Mouse (Mus musculus) left cerebral cortex, adult 2 months (tissue): ENCODE results near the gene Fbxo7. TPM values are rescaled to one million over a fixed set of nuclear protein-coding genes. Genes with fewer than 3 reads are reported as not detected.

Experiments used
- DNase-seq, 2 experiments: peaks; one replicate each; pipeline ENCODE4 v3.0.0; 2021 to 2022; ENCODE audit warnings: low spot score in 2 of 2, mixed read lengths in 1 of 2; ENCODE audit errors: extremely low spot score in 1 of 2
- H3K27ac ChIP-seq: fragments of 200-600 bp; 2 replicates; pipeline ENCODE4 v1.8.1; 2022
- H3K4me3 ChIP-seq: fragments of 200-600 bp; 2 replicates; pipeline ENCODE4 v1.8.1; 2022
- CTCF ChIP-seq: fragments of 200-600 bp; IDR thresholded peaks from 2 replicates; pipeline ENCODE4 v1.8.1; 2022; ENCODE audit warnings: antibody characterized with exemption, mild to moderate bottlenecking, moderate library complexity
- intact Hi-C: fragments of 180-260 bp; cut with DNase I; formaldehyde crosslinking; loops from one replicate; pipeline ENCODE4 v1.15.1; 2025
- long read RNA-seq, 2 experiments: library from polyadenylated mRNA; stranded (forward); transcript quantifications; one replicate each; pipeline ENCODE4 v2.0.0; 2021; ENCODE audit warnings: borderline mapping rate in 2 of 2
- total RNA-seq, 2 experiments: library from RNA; stranded (reverse); gene quantifications; 2 replicates each; pipeline ENCODE4 v1.2.3; 2021

Gene Fbxo7
- 10 to 100 TPM; 25.9 to 27.1 TPM for total RNA-seq
- long read RNA-seq, experiment 1, full-length matches to known transcripts, result 16 of 25 reads
- long read RNA-seq, experiment 1, partial matches to known transcripts, result 2 of 25 reads
- long read RNA-seq, experiment 1, other reads (novel, unspliced or antisense), result 7 of 25 reads
- long read RNA-seq, experiment 2, full-length matches to known transcripts, result 24 of 26 reads
- long read RNA-seq, experiment 2, partial matches to known transcripts, result 0 of 26 reads
- long read RNA-seq, experiment 2, other reads (novel, unspliced or antisense), result 2 of 26 reads

DNA sequence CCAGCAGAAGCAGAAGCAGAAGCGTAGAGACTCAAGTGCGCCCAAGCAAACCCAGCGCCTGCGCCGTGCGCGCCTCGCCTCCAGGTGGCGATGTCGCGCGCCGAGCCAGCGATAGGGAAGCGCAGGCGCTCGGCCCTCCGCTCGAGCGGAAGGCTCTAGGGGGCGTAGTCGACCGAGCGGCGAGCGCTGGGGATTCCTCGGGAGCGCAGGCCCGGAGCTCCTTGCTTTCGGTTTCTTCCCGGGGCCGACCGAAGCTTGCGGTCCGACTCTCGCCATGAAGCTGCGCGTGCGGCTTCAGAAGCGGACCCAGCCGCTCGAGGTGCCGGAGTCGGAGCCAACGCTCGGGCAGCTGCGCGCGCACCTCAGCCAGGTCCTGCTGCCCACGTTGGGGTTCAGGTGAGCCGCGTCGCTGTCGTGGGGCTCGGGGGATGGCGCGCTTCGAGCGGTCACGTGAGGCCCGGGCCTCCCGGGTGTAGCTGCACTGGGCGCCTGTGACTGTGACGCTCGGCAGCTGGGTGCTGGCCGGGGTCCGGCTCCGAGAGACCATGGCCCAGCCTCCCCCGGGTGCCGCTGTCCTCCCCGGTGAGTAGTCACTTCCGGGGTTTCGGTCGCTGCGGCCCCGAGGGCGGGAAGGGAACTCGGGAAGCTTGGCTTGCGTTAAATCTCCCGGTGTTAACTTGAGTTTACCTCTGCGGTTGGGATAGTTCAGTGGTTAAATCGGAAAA is at the start of gene Fbxo7:
TSS of gene Fbxo7 (plus strand) at position 224 of the 725 bp plus-strand sequence.
- DNase-seq, result peak; percentile 85 to 89
- TF ChIP-seq CTCF, result peak; percentile 90
- Histone ChIP-seq H3K27ac (peak within 1 kb of the TSS; percentile 97), H3K4me3 (peak within 1 kb of the TSS; percentile 93)
- intact Hi-C loops, result loop anchor here (2.0 to 5.0 kb wide), 3 partner anchors 59 to 440 kb away; no protein-coding TSS in a partner anchor

DNA sequence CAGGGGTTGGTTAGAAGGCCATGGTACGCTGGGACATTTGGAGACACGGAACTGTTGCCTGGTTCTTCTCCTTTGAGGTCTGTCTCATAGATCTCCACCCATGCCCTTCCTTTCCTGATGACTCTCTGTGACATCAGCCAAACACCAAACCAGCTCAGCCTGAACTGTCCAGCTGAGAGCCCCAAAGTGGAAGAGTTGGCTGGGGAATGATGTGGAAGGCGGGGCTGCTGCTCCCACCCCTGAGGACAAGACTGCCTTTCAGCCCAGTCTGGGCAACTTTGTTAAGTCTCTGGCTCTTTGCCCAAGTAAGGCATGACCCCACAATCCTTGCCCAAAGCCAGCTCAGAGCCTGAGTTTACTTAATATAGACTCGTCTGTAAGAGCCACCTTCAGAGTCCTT is 48.9 kb upstream of the Fbxo7 start:
- intact Hi-C loops, result loop anchor here (5.0 kb wide), 1 partner anchor 39 kb away; the partner anchor contains the start of gene Bpifc
- Histone ChIP-seq H3K4me3 (no peak overlapping the region), H3K27ac (no peak overlapping the region)
- no peak for TF ChIP-seq CTCF
- DNase-seq, result peak in 1 of 2 experiments; percentile 11

DNA sequence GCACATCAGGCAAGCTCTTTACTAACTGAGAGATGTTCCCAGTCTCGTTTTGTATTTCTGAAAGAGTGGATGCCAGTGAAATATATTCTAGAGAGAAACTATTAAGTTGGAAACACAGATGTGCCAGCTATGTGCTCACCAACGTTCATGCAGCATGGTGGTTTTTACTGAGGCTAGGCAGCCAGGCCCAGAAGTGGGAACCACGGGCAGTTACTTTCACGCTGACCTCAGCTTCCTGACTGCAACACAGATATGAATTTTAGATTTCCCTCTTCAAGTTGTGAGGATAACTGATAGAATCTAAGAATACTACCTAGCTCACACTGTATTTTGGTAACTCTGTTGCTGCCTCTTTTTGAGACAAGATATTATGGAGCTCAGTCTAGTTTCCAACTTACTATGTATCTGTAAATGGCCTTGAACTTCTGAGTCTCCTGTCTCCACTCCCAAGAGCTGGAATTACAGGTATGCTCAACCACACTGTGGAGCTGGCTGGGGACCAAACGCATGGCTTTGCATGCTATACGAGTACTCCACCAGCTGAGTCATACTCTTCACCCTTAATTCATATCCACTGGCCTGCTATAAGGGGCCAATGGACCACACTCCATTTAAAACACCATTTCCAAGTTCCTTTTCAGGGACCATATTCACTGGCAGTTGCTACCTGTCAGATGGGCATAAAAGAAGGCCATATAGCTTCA is 32.2 kb upstream of the Fbxo7 start:
- intact Hi-C loops, result no loop called here
- no peak for TF ChIP-seq CTCF
- Histone ChIP-seq H3K4me3 (no peak overlapping the region), H3K27ac (no peak overlapping the region)
- DNase-seq, result no peak

DNA sequence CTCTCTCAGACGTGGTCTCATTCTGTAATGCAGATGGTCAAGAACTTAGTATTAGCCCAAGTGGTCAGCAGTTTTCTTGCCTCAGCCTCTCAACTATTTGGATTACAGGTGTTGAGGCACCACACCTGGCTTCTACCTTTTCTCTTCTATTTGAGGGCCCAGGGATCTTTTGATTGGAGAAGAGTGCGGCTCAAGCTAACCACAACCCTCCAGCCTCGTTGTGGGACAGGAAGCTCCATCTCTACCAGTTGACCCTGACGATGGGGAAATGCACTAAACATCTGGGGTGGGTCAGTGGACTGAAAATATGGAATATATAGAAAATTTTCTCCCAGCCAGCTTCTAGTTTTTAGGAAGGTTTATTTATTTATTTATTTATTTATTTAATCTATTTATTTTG is 29.4 kb upstream of the Fbxo7 start:
- intact Hi-C loops, result no loop called here
- H3K27ac ChIP-seq, result no peak overlapping the region
- TF ChIP-seq CTCF, result no peak
- DNase-seq, result no peak
- H3K4me3 ChIP-seq, result no peak overlapping the region

DNA sequence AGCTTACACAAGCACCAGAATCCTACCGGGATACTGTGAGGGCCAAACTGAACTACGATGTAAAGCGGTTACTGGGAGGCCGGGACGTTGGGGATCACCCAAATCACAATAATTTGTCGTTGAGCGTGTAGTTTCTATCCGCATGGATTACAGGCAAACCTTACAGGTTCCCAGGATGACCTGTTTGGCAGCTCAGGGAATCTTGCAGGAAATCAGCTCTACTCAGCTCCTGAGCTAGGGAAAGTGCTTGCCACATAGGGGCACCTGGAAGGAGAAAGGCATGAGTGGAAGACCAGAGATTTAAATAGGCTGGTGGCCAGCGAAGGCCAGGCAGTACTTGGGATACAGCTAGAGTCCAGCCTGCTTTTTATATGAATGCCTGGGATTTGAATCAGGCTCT is 27.9 kb upstream of the Fbxo7 start:
- no peak for TF ChIP-seq CTCF
- intact Hi-C loops, result no loop called here
- no peak overlapping the region for H3K27ac ChIP-seq
- no peak for DNase-seq
- no peak overlapping the region for H3K4me3 ChIP-seq

DNA sequence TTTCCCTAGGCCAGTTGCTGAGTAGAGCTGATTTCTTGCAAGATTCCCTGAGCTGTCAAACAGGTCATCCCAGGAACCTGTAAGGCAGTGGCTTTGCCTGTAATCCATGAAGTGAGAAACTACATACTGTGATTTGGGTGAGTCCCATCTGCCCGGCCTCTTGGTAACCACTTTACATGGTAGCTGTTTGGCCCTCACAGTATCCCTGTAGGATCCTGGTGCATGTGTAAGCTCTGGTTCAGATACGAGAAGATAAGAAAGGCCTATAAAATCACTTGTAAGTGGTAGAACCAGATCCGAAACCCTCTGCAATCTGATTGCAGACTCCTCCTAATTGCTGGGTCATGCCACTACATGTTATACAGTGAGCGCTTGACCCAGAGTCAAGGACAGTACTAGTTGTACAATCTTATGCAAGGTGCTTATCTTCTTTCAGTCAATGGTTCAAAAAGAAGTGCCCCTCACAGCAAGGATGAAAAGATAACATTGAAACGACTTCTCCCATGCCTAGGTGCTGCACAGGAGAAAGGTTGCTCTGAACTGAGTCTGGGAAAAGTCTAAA is 27.1 kb upstream of the Fbxo7 start:
- intact Hi-C loops, result no loop called here
- Histone ChIP-seq H3K27ac (no peak overlapping the region), H3K4me3 (no peak overlapping the region)
- no peak for TF ChIP-seq CTCF
- no peak for DNase-seq

DNA sequence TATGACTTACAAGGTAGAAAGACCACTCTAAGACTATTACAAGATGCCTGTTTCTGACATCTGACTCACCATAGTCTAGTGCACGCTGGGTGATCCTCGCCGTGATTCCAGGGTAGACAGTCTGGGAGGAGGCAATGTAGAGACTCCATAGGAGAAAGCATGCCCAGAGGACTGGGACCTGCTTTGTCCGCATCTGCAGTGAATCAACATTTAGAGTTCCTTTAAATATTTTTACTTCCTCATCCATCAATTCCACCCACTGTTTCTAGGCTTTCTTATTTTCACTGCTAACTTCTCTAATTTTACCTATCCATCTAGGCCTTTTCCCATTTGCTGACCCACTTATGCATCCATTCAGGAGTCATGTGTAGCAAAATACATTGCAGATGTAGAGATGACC is 21.3 kb upstream of the Fbxo7 start:
- no peak overlapping the region for H3K4me3 ChIP-seq
- H3K27ac ChIP-seq, result no peak overlapping the region
- intact Hi-C loops, result no loop called here
- no peak for DNase-seq
- no peak for TF ChIP-seq CTCF

DNA sequence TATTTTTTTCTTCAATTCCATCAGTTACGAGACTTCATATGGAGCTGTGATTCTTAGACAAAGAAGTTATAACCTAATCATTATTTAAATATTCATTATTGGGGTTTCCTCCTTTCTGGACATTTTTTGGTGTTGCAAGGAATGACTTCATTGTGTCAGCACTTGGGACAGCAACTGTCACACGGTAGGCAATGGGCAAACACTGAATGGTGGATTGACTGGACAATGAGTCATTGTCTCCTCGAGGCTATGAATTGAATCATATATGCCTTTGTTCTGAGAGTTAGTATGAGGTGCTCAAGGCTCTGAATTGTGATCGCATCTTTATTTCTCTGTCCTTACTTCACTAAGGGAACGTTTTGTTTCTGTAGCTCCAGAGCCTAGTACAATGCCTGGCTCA is 15.3 kb upstream of the Fbxo7 start:
- H3K27ac ChIP-seq, result no peak overlapping the region
- no peak overlapping the region for H3K4me3 ChIP-seq
- no peak for DNase-seq
- no peak for TF ChIP-seq CTCF
- intact Hi-C loops, result no loop called here

DNA sequence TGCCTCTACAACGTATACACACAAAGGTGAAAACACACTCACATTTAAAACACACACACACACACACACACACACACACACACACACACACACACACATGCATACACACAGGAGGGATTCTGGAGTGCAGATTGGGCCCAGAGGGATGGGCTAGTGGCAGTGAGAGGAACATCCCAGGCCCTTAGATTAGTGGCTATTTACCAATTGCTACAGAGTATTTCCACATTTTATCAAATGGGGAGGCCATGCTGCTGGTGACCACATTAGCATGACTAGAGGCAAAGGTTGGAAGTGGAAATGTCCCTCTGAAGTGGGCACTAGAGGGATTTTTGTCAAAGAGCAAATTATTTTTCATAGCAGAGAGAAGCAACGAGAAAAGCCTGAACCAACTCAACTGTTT is 12.1 kb upstream of the Fbxo7 start:
- intact Hi-C loops, result loop anchor here (5.0 kb wide), 1 partner anchor 37 kb away; no protein-coding TSS in a partner anchor
- Histone ChIP-seq H3K4me3 (no peak overlapping the region), H3K27ac (no peak overlapping the region)
- no peak for DNase-seq
- no peak for TF ChIP-seq CTCF

DNA sequence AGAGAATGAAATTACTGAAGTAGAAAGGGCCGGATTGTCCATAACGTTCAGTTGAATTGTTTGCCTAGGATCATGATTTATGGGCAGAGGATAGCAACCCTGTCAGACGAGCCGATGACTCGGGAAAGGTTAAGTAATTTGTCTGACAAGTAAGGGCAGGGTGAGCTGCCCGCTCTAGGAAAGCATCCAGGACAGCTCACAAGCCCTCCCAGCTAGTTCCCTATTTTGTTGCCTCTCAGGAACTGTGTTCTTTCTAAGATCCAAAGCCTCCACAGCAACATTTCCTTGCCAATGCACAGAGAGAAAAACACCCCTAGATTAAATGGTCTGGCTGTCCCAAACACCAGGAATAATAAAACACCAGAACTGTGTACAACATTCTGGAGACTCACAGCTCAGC is 11.1 kb upstream of the Fbxo7 start:
- no peak overlapping the region for H3K4me3 ChIP-seq
- no peak for DNase-seq
- TF ChIP-seq CTCF, result no peak
- intact Hi-C loops, result loop anchor here (5.0 kb wide), 1 partner anchor 38 kb away; no protein-coding TSS in a partner anchor
- no peak overlapping the region for H3K27ac ChIP-seq

DNA sequence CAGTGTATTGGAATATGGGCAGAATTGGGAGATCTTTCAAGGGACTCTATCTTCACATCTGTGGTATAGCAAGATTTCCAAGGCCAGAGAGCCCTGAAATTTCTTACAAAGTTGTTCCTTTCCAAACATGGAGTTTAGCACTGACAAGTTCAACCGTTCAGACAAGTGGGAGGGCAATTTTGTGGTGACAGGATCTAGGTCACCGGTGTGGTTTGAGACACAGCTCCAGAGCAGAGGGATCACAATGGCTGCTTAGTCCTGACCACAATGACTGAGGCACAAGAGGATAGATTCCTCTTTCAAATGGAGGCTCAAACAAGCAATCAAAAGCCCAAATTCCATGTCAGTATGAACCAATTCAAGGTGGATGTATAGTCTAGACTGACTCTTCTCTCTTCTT is 10.6 kb upstream of the Fbxo7 start:
- intact Hi-C loops, result loop anchor here (5.0 kb wide), 1 partner anchor 39 kb away; no protein-coding TSS in a partner anchor
- Histone ChIP-seq H3K27ac (no peak overlapping the region), H3K4me3 (no peak overlapping the region)
- no peak for TF ChIP-seq CTCF
- no peak for DNase-seq

DNA sequence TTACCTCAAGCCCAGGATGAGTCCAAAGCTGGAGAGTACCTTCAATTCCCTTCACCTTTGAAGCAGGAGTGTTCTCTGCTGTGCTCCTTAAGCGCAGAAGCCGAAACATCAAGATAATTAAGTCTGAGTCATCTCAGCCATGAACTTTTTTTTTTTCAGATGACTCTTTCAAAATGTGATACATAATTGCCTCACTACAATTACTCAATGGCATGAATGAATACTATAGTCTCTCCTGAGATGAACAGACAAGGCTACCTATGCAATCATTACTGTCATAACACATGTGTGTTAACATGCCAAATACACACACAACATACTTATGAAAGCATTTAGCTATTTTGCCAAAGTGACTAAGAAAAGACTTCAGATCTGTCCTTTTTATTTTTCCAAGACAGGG is 10.0 kb upstream of the Fbxo7 start, which contains the start of gene Bpifc:
TSS of gene Bpifc (minus strand) at position 115 of the 400 bp plus-strand sequence.
- Histone ChIP-seq H3K27ac (no peak within 1 kb of the TSS), H3K4me3 (no peak within 1 kb of the TSS)
- intact Hi-C loops, result loop anchor here (5.0 kb wide), 1 partner anchor 39 kb away; no protein-coding TSS in a partner anchor
- no peak for DNase-seq
- TF ChIP-seq CTCF, result no peak
